Mouse (Mus musculus) heart, postnatal 10 days (tissue): ENCODE measurements around the gene Pdcd7. TPM values are rescaled to one million over a fixed set of nuclear protein-coding genes. Genes with fewer than 3 reads are reported as not detected.
"Not testable (repeated sequence)": the region's sequence is repeated elsewhere in the genome, so short reads cannot be mapped to it uniquely, and the experiment has no call there.

Experiments used
- DNase-seq, 2 experiments: peaks; one replicate each; pipeline ENCODE4 v3.0.0; 2021
- intact Hi-C: fragments of 180-260 bp; cut with DNase I; formaldehyde crosslinking; loops from one replicate; pipeline ENCODE4 v1.15.1; 2025
- total RNA-seq, 2 experiments: library from RNA; stranded (reverse); gene quantifications; 2 replicates each; pipeline ENCODE4 v1.2.3; 2021

Gene Pdcd7
- total RNA-seq, result 10 to 100 TPM; 11.1 to 14.7 TPM

GRCm38 (mm10) chr9:65345854-65346475 is at the start of gene Pdcd7:
Pdcd7 (plus strand) TSS chr9:65346104.
- DNase-seq, result peak; percentile 97 to 99
- intact Hi-C loops, result no loop called here

- intact Hi-C loops, result no loop called here
- no peak for DNase-seq
Observed at GRCm38 (mm10) chr9:65297056-65297455, 48.8 kb upstream of the Pdcd7 start.

DNA sequence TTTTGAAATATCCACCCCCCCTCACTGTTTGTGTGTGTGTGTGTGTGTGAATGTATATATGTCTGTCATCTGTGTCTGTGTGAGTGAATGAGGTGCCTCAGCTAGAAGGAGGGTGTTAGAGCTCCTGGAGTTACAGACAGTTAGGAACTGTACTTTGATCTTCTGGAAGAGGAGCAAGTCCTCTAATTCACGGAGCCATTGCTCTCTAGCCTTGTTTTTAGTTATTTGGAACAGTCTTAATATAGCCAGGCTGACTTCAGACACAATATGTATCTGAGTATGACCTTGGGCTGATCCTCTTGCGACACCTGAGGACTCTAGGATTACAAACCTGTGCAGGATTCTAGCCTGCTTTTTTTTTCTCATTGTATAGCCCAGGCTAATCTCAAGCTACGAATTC is 47.1 kb upstream of the Pdcd7 start:
- DNase-seq, result no peak
- intact Hi-C loops, result no loop called here

- intact Hi-C loops, result no loop called here
- no peak for DNase-seq
Observed at GRCm38 (mm10) chr9:65299650-65300049, 46.3 kb upstream of the Pdcd7 start.

DNA sequence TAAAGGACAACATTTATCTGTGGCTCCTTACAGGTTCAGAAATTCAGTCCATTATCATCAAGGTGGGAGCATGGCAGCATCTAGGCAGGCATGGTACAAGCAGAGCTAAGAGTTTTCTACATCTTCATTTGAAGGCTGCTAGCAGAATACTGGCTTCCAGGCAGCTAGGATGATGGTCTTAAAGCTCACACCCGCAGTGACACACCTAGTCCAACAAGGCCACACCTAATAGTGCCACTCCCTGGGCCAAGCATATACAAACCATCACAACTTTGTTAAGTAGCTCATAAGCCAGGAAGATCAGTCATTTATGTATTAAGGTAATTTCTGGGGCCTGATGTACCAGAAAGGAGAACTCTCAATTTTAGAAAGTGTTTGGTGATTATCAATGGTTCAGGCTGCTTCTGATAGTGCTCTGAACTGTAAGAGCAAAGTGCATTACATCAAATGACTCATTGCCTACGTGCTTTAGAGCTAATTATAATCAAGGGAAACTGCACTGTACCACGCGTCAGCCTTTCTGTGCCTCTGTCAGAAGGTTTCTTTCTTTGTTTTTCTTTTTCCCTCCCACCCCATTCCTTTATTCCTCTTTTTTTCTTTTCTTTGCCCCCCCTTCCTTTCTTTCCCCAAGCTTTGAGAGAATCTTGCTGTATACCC is 43.4 kb upstream of the Pdcd7 start:
- DNase-seq, result no peak
- intact Hi-C loops, result no loop called here

GRCm38 (mm10) chr9:65303586-65303985 is 42.3 kb upstream of the Pdcd7 start:
- intact Hi-C loops, result no loop called here
- no peak for DNase-seq

- peak in 1 of 2 experiments; percentile 28 for DNase-seq
- intact Hi-C loops, result no loop called here
Observed at GRCm38 (mm10) chr9:65304300-65304699, 41.6 kb upstream of the Pdcd7 start.

- intact Hi-C loops, result no loop called here
- DNase-seq, result peak; percentile 42 to 53
Observed at GRCm38 (mm10) chr9:65306672-65307071, 39.2 kb upstream of the Pdcd7 start.

GRCm38 (mm10) chr9:65308011-65308410 is 37.9 kb upstream of the Pdcd7 start:
- intact Hi-C loops, result no loop called here
- DNase-seq, result no peak

DNA sequence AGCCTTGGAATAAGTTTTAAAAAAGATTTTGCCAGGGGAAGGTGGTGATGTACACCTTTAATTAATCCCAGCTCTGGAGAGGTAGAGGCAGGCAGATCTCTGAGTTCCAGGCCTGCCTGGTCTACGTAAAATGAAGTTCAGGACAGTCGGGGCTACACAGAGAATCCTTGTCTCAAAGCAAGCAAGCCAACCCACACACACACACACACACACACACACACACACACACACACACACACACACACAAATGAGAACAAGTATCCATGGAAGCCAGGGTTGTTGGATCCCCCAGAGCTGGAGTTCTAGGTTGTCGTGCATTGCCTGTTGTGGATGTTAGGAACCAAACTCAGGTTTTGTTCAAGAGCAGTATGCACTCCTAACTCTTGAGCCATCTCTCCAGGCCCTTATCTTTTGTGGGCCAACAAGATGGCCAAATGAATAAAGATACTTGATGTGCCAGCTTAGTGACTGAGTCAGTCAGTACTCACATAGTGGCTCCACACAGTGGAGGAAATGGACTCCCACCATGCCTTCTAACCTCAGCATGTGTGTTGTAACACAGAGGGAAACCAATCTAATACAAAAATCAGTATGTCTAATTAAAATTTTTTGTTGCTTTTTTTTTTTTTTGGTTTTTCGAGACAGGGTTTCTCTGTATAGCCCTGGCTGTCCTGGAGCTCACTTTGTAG is 33.1 kb upstream of the Pdcd7 start:
- intact Hi-C loops, result no loop called here
- no peak for DNase-seq

GRCm38 (mm10) chr9:65313846-65314245 is 32.1 kb upstream of the Pdcd7 start:
- intact Hi-C loops, result no loop called here
- DNase-seq, result no peak

- intact Hi-C loops, result no loop called here
Observed at GRCm38 (mm10) chr9:65322255-65322900, 23.5 kb upstream of the Pdcd7 start.

DNA sequence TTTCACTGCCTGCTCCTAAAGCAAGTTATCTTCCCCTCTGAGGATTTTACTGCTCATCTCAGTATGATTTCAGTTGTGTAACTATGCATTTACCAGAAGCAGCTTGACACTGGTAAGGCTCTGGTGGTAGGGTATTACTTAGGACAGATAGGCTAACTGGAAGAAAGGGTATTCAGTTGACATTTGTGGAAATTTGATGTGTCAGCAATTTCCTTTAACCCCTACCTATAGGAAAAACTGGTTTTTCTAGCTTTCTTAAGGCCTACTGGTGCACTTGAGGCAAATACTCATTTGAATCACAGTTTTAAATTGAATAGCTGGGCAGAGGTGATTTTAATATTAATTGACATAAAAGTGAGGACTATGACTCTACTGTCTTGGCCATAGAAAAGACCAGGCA is 19.9 kb upstream of the Pdcd7 start:
- intact Hi-C loops, result no loop called here
- no peak for DNase-seq

More at GRCm38 (mm10) chr9:65322255-65322900, 23.5 kb upstream of the Pdcd7 start:
- DNase-seq, result no peak

GRCm38 (mm10) chr9:65327371-65327770 is 18.5 kb upstream of the Pdcd7 start:
- no peak for DNase-seq
- intact Hi-C loops, result no loop called here

DNA sequence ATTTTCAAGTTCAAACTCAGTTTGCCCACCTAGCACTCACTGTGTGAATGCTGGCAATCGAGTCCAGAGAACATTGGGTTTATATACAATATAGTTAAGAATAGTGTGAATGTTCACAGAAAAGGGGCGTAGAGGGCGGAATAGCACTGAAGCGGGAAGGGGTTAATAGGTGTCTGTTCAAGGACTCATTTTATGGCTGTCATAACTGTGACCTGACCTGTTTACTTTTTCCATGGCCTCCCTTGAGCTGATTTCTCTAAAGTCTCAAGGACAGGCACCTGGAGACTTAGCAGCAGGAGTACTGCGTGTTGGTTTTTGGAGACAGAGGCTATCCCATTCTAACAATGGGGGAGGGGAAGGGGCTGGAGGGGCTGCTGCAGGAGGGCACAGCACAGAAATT is 11.9 kb upstream of the Pdcd7 start:
- no peak for DNase-seq
- intact Hi-C loops, result no loop called here

DNA sequence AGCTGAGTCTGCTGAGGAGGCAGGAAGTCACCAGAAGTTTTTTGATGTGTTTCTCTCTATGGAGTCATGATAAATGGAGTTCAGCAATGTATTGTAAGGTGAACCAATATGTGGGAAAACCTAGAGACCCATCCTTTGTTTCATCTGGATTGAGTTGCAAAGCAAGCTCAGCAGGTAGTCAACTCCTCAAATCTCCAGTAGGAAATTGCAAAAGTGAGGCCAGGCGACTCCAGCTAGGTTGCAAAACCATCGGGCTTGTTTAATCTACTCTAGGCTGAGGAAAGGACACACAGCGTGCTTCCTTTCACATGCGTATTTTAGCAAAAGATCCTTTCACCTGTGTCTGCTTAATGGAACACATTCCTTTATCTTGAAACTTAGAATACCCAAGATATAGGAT is 6.8 kb upstream of the Pdcd7 start:
- intact Hi-C loops, result no loop called here
- DNase-seq, result no peak

DNA sequence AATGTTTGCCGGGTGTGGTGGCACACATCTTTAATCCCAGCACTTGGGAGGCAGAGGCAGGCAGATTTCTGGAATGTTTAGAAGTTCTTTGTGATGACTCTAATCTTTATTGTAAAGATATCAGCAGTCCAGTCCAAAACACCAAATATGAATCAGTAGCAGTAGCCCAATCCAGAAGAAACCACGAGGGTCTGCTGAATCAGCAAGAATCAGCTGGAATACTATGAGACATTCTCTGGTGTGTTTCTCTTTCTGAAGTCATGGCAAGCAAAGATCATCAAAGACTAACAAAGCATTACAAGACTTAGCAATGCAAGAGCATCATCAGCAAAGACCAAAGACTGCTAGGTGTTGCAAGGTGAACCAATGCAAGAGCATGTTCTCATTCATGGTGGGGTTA is 5.5 kb upstream of the Pdcd7 start:
- intact Hi-C loops, result no loop called here
- DNase-seq, result no peak

GRCm38 (mm10) chr9:65345439-65345838 is 465 bp upstream of the Pdcd7 start:
- intact Hi-C loops, result not testable (repeated sequence)
- peak in 1 of 2 experiments; percentile 11 for DNase-seq

- intact Hi-C loops, result no loop called here
- DNase-seq, result peak; percentile 59 to 67
Observed at GRCm38 (mm10) chr9:65346476-65347111, 690 bp downstream of the Pdcd7 start.

DNA sequence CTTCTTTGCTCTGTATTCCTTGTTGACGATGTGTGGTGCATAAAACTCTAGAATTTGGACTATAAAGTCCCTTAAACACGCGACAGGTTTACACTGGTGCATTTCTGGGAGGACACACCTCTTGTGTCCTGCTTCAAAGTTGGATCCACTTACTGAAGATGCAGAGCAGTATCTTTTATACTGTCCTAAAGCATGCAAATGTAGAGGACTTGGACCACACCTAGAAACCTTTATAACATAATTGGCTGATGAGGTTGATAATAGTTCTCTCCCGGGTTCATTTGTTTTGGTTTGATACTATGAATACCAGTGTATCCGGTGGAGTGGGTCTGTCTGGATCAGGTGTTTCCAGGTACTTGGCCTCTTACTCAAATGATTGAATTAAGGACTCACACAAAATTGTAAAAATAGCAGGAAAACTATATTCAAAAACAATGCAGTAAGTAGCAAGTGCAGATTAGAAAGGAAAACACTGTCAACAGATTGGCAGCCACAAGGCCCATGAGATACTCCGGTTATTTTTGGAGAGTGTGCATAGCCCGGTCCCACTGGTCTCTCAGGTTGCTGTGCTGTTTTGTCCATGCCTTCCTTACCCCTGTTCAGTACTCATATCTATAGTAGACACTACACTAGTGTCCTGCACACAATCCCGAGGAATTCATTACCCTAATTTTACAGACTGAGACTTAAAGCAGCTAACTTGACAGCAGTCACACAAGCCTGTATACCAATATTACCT is 1.4 kb downstream of the Pdcd7 start:
- DNase-seq, result peak; percentile 17 to 23
- intact Hi-C loops, result no loop called here
